Mouse (Mus musculus) cortical plate, adult 2 months (tissue): ENCODE results near the gene A530064D06Rik.

Experiments
- CTCF ChIP-seq: fragments of 200-500 bp; IDR thresholded peaks from 2 replicates; pipeline ENCODE4 v1.5.1; 2011; ENCODE audit warnings: mild to moderate bottlenecking, control low read depth, low read length; ENCODE audit not compliant: insufficient read depth; ENCODE audit errors: extremely low read depth
- POLR2A ChIP-seq: fragments of 200-500 bp; IDR thresholded peaks from 2 replicates; pipeline ENCODE4 v1.6.1; 2011; ENCODE audit warnings: mild to moderate bottlenecking, low read length, control low read depth; ENCODE audit not compliant: insufficient read depth; ENCODE audit errors: extremely low read depth

DNA sequence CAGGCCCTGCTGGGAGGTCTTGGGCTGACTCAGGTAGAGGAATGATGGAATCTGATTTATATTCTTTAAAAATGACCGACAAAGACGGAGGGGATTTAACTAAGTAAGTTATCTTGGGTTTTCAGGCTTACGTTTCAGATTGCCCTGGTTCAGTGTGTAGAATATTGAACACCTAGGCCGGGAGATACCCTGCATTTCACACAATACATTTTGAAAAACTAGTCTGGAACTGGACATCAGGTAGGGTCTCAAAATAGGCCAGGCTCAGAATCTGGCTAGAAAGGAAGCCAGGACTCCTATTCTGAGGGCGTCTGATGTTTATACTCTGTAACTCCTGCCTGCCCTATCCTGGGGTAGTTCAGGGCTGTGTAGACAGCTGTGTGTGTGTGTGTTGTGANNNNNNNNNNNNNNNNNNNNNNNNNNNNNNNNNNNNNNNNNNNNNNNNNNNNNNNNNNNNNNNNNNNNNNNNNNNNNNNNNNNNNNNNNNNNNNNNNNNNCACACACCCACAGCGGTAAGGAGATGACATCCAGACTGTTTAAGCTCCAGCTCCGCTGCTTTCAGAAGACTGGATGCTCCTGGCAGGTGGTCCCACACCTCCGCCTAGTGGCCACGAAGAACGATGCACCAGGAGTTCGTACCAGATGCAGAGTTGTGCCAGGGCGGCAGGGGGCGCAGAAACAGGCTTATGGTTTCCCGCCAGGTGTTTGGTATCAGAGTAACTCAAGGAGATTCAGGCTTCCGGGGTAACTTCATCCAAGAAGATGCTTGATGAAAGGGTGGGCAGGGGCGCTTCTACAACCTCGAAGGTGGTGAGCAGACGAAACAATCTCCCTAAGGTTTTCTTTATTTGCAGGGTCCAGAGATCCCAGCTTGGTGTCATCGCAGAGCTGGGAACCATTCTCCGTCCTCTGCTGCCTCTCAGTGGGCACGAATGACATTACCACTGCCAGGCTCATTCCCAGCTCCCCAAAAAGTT lies 66.3 kb downstream of the A530064D06Rik start:
- TF ChIP-seq POLR2A (no peak), CTCF (peak; percentile 97)
